Mouse (Mus musculus): ENCODE measurements around the gene Ank2.

GRCm38 (mm10) chr3:127267846-127268245 lies 231.3 kb downstream of the Ank2 start:
- no peak for TF ChIP-seq CTCF (IDR thresholded peaks at IDR 0.05; ENCODE audit: low read depth, low read length)
- no peak for TF ChIP-seq POLR2A (IDR thresholded peaks at IDR 0.05; ENCODE audit: extremely low read depth, insufficient read depth, low read length)

All from liver, adult 2 months (tissue).